8 mouse cellular contexts compared by ENCODE assay signal in the genomic region with DNA sequence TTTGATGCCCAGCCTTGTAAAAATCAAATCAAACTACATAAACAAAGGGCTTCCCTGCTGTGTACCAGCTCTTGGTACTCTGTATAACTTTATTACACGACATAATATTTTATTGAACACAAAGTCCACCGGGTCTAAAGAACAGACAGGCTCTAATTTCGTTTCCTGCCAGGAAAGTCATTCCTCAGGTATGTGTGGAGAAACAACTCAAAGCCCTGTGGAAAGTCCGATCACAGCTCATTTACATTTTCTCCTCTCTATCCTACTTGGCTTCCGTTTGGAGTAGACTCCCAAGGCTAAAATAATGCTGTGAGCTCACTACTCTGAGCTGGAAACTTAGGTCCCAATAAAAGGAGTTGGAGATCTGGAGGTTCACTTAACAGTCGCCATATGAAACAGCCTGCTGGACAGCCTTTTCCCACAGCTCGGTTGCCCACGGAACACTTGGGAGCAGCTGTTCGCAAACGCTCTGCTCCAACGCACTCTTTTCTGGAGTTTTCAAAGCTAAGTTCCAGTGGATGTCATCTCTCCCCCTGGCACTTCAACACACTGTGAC.
DNase-seq lines count a peak whose midpoint lies in the region.
"Had no signal": no experiment of that assay in that cellular context is flagged by ENCODE, and none has a peak within 500 bp of the region (broad histone marks: within the 10 kb centered on the region; RNA-seq: fewer than 3 reads in every experiment).

No protein-coding gene starts in this region.

- peak; percentile 38 to 45 for DNase-seq in layer of hippocampus, adult 8-10 months (ENCODE audit: low spot score in 2 of 2)
- no peak for DNase-seq in layer of hippocampus, adult 9-10 months (ENCODE audit: low spot score)
- peak; percentile 72 for DNase-seq in brain, adult 2 months (ENCODE audit: low read depth, low spot score)
- DNase-seq in forelimb bud, embryonic 11.5 days (ENCODE audit: low read depth, low spot score) = peak; percentile 35
- peak; percentile 56 to 63 for DNase-seq in right cerebral cortex, postnatal 10 days (ENCODE audit: low spot score in 2 of 2)
- no peak for DNase-seq in spleen, postnatal 14 days (ENCODE audit: low spot score in 2 of 2)
- DNase-seq in cerebellum, adult 8-10 months = no peak
- DNase-seq: gastrocnemius, postnatal 14 days had no signal

Comparison
In these comparisons a context has a peak if more than half of its experiments do, and no peak if none do; other contexts are left out.
1. DNase-seq: peak in layer of hippocampus, adult 8-10 months (2 of 2), brain, adult 2 months (single experiment), forelimb bud, embryonic 11.5 days (single experiment) and right cerebral cortex, postnatal 10 days (2 of 2); none in layer of hippocampus, adult 9-10 months (single experiment), spleen, postnatal 14 days (0 of 2) and cerebellum, adult 8-10 months (single experiment).